Mouse (Mus musculus): ENCODE data around the gene Pkd2l1.
A peak's percentile ranks its signal among the peaks of the same experiment; 100 is the strongest.
"Not testable (repeated sequence)": the region's sequence is repeated elsewhere in the genome, so short reads cannot be mapped to it uniquely, and the experiment has no call there.

The Pkd2l1 gene

DNA sequence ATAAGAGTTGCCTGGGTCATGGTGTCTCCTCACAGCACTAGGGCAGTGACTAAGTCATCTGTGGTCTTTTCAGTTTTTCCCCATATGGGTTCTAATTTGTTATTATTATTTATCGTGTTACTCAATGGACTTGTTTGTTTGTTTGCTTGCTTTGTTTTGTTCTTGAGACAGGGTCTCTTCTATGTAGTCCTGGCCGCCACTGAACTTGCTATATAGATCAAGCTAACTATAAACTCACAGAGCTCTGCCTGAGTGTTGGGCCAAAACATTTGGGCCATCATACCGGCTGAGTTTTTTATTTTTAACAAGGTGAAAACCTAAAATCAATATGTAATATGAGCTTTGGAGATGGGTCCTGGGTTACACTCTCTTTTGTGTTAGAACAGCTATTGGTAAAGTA is 32.9 kb downstream of the Pkd2l1 start:
- DNase-seq (ENCODE audit: low read depth, low spot score) = no peak

GRCm38 (mm10) chr19:44157005-44157404 is 35.2 kb downstream of the Pkd2l1 start:
- DNase-seq (ENCODE audit: low read depth, low spot score) = no peak

DNA sequence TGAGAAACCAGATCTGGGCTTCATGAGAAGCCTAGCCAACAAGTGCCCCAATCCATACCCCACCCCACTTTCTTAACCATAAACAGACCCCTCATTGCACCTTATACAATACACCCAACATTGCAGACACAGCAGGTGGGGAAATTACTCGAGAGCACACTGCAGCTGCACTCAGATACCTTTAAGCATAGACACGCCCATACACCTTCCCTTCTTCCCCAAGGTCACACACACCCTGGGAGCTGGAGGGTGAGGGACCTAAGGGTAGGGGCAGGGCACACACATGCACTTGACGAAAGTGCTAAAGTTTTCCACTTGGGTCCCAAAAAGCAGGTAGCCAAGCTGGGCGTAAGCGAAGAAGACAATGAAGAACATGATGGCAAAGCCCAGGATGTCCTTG is 38.5 kb downstream of the Pkd2l1 start:
- no peak for DNase-seq (ENCODE audit: low read depth, low spot score)

DNA sequence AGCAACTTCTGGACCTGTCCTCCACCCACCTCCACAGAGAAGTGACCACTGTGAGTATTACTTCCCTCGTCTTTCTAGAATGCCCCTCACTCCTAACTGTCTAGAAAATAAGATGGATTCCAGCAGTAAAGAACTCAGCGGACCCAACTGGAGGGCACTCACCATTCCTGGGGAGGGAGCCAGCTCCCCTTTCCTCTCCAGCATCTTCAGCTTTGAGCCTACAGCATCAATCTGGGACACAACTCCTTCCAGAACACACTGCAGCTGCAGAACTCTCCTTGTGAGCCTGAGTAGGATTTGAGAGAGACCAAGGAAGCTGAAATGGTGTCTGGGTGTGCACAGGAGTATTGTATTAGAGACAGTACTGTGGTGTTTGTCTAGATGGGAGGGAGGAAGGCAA is 43.3 kb downstream of the Pkd2l1 start:
- DNase-seq (ENCODE audit: low read depth, low spot score) = no peak

DNA sequence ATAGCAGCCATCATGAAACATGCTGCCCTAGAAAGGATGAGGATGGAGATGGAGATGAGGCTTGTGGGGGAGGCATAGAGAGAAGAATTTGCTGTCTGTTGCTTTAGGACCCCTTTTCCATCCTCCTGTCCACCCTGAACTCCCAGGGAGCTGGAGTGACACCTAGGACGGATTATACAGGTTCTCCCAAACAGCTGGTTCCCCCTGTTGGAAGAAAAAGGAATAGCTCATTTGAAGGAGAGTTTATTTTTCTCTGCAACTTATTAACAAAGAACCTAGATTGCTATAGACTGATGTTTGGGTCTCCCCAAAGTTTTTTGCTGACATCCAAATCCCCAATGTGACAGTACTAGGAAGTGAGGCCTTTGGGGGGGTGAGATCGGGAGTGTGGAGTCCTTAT is 43.9 kb downstream of the Pkd2l1 start:
- DNase-seq (ENCODE audit: low read depth, low spot score) = no peak

DNA sequence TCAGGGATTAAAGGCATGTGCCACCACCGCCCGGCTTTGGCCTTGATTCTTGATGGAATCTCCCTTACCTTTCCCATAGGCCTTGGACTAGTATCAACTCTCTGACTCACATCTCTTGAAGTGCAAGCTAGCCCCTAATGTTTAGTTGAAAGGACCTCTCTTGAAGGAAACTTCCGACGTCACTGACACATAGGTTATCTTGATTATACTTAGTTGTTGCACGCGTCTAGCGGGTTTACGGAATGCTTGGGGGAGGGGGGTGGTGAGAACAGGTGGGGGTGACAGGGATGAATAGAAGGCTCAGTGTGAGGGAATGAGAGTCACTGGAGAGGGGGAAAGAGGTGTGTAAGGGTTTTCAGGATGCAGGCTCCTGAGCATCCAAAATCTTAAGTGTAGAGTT is 45.3 kb downstream of the Pkd2l1 start:
- no peak for DNase-seq (ENCODE audit: low read depth, low spot score)

DNA sequence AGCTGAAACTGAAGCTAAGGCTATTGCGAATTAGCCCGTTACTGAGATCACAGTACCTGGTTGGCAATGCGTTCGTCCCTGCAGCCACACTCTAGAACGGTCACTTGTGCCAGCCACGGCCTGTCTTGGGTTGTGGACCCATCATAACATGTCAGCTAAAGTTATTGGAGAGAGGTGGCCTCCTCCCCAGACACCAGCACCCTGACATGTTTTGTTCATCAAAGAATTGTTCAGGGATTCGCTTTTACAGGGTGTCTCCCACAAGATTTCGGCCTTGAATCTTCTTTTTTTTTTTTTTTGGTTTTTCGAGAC is 45.7 kb downstream of the Pkd2l1 start:
- DNase-seq (ENCODE audit: low read depth, low spot score) = no peak

GRCm38 (mm10) chr19:44145702-44146567 is 46.3 kb downstream of the Pkd2l1 start, which contains the start of gene Bloc1s2:
TSS of gene Bloc1s2 (minus strand) at chr19:44146446.
- DNase-seq (ENCODE audit: low read depth, low spot score) = peak; percentile 71

GRCm38 (mm10) chr19:44144366-44144765 is 47.9 kb downstream of the Pkd2l1 start:
- DNase-seq (ENCODE audit: low read depth, low spot score) = no peak

GRCm38 (mm10) chr19:44135960-44136485 is 56.2 kb downstream of the Pkd2l1 start:
- peak; percentile 11 for DNase-seq (ENCODE audit: low read depth, low spot score)

DNA sequence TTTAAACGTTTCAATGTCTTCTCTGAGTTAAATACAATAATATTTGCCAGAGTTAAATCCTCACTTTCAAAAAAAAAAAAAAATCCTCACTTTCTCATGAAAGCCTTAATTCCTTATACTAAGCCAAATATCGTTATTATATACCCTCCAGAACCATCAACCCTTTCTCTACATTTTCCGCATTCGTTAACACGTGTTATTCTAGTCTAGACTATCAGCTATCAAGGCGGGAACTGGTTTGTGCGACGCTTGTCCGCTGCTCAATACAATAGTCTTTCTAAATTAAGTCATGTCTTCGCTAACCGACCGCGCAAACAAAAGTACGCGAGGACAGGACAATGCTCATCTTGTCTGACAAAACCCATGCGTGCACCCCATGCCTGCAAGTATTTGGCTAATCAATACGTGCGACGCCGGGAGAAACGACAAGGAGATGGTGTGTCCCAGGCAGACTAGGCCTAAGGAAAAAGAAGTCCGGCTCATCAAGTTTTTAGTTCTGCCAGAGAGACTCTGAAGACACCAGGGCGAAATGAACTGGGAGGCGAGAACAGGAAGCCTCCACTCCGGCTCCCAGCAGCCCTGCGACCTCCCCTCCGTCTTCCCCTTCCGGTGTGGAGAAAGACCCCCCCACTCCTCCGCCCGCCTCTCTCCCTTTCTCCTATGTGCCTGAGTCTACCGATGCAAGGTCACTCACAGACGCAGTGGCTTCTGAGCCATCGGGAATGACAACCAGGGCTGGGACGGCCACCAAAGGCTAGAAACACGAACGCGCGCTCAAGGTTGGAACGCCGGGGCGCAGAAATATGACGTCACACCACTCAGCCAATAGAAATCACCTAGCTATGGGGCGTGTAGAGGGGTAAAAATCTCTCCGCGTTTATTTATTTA is 56.9 kb downstream of the Pkd2l1 start, which contains the start of gene Cwf19l1:
Gene Cwf19l1, minus strand, starts transcription at position 805 of the 888 bp plus-strand sequence.
- peak; percentile 82 for DNase-seq (ENCODE audit: low read depth, low spot score)

- DNase-seq (ENCODE audit: low read depth, low spot score) = no peak
These were observed 59.3 kb downstream of the Pkd2l1 start for GRCm38 (mm10) chr19:44132917-44133316.

GRCm38 (mm10) chr19:44128560-44128959 is 63.7 kb downstream of the Pkd2l1 start:
- DNase-seq (ENCODE audit: low read depth, low spot score) = no peak

- no peak for DNase-seq (ENCODE audit: low read depth, low spot score)
These were observed 64.3 kb downstream of the Pkd2l1 start for GRCm38 (mm10) chr19:44127729-44128497.

DNA sequence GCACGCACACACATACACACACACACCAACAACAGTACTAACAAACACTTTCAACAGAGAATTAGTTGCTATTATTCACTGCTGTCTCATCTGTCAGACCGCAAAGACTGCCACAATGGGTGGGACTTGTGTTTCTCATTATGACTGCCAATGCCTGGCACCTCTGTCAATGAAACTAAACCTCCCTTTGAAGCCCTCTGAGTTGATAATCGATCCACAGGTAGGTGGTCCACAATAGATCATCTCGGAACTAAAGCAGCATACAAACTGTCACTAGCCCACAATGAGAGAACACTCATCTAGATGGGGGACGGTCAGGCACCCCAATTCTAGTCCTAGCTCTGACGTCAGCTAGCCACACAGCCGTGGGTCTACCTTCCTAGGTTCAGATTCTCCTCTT is 71.1 kb downstream of the Pkd2l1 start:
- DNase-seq (ENCODE audit: low read depth, low spot score) = no peak

GRCm38 (mm10) chr19:44120686-44121085 is 71.6 kb downstream of the Pkd2l1 start:
- DNase-seq (ENCODE audit: low read depth, low spot score) = not testable (repeated sequence)

GRCm38 (mm10) chr19:44117793-44118192 is 74.4 kb downstream of the Pkd2l1 start:
- no peak for DNase-seq (ENCODE audit: low read depth, low spot score)

DNA sequence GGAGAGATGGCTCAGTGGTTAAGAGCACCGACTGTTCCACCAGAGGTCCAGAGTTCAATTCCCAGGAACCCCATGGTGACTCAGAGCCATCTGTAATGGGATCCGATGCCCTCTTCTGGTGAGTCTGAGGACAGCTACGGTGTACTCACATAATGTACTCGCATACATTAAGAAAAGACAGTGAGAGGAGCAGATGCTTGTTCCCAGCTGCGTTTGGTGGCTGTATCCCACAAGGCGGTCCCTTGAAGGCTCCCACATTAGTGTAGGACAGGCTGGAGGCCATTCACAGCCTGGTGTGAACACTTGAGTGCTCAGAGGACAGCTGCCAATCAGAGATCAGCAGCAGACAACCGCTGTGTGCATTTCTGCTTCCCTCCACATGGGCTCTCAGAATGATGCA is 80.5 kb downstream of the Pkd2l1 start:
- DNase-seq (ENCODE audit: low read depth, low spot score) = no peak

DNA sequence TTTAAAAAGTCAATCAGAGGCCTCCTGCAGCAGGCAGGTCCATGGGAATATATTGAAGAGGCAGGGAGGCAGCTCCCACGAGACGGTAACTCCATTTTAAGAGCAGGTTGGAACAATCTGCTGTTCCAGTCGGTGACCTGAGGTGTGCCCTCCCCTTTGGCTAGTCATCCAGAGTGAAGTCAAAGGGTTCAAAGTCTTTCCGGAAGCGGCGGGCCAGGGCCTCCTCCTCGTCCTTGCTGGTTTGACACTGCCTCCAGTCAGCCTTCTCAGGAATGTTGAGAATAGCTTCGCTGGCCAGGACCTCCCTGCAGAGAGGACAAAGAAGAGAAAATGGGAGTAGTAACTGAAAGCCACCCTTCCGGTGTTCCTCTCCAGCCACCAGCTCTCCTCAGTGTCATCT is 81.9 kb downstream of the Pkd2l1 start:
- DNase-seq (ENCODE audit: low read depth, low spot score) = no peak

DNA sequence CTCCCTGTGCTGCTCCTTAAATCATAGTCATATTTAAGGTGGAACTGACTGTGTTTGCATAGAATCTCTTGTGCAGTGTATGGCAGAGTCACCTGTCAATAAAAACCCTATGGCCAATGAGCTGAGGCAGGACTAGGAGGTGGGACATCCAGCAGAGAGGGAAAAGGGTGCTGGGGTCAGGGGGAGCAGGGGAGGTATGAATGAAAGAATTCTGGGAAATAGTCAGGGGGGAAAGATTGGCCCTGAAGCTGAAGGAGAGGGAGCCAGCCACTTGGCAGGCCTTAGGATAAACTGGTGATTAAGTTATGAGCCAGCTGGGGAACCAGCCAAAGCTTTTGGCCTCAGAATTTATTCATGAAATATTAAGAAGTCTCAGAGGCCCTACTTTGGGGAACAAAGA is 83.2 kb downstream of the Pkd2l1 start:
- DNase-seq (ENCODE audit: low read depth, low spot score) = no peak

- DNase-seq (ENCODE audit: low read depth, low spot score) = no peak
These were observed 84.4 kb downstream of the Pkd2l1 start for GRCm38 (mm10) chr19:44107661-44108521.
